Mouse (Mus musculus): ENCODE data around the gene Myod1. TPM values are rescaled to one million over a fixed set of nuclear protein-coding genes. Genes with fewer than 3 reads are reported as not detected.

Gene Myod1
- total and polyA plus RNA-seq, 3 experiments, result not detected

- DNase-seq, result peak; percentile 44 to 52
- H3K27ac ChIP-seq, result no peak overlapping the region
- no peaks in the 10 kb centered on the region for H3K79me2 ChIP-seq (replicated peaks; ENCODE audit: control insufficient read depth, insufficient read depth, low read length)
- 9% methylated on average over 16 of the region's 16 CpGs for WGBS
- no peaks in the 10 kb centered on the region for H3K36me3 ChIP-seq (ENCODE audit: control insufficient read depth, insufficient read depth, low read length)
- H3K27me3 ChIP-seq (ENCODE audit: control insufficient read depth, insufficient read depth, low read length), result peaks cover 6% of the 10 kb centered on the region
- H3K4me3 ChIP-seq, result no peak overlapping the region
- no peak for TF ChIP-seq POLR2A (IDR thresholded peaks at IDR 0.05; ENCODE audit: insufficient read depth, low read depth, low read length)
- peak; percentile 67 for TF ChIP-seq CTCF (IDR thresholded peaks at IDR 0.05)
- intact Hi-C loops (cut with DNase I), result loop anchor here (2.0 kb wide), 1 partner anchor 98 kb away; no protein-coding TSS in a partner anchor
- H3K9ac ChIP-seq (ENCODE audit: low read depth, low read length), result no peak overlapping the region
- H3K4me1 ChIP-seq (ENCODE audit: control insufficient read depth, insufficient read depth, low read length), result no peaks in the 10 kb centered on the region
Observed at GRCm38 (mm10) chr7:46378983-46379382, 2.7 kb downstream of the Myod1 start.

GRCm38 (mm10) chr7:46380625-46381024 is 4.4 kb downstream of the Myod1 start:
- Histone ChIP-seq H3K36me3 (ENCODE audit: control insufficient read depth, insufficient read depth, low read length) (no peaks in the 10 kb centered on the region), H3K27me3 (ENCODE audit: control insufficient read depth, insufficient read depth, low read length) (peaks cover 6% of the 10 kb centered on the region), H3K9ac (ENCODE audit: low read depth, low read length) (no peak overlapping the region), H3K27ac (no peak overlapping the region), H3K79me2 (replicated peaks; ENCODE audit: control insufficient read depth, insufficient read depth, low read length) (no peaks in the 10 kb centered on the region), H3K4me3 (no peak overlapping the region), H3K4me1 (ENCODE audit: control insufficient read depth, insufficient read depth, low read length) (no peaks in the 10 kb centered on the region)
- TF ChIP-seq EP300 (IDR thresholded peaks at IDR 0.05; ENCODE audit: insufficient read depth, low read depth, low read length) (no peak), CTCF (IDR thresholded peaks at IDR 0.05) (peak; percentile 32)
- intact Hi-C loops (cut with DNase I), result no loop called here
- DNase-seq, result no peak
- WGBS, result 58% methylated on average over 9 of the region's 9 CpGs

GRCm38 (mm10) chr7:46387430-46387829 is 11.2 kb downstream of the Myod1 start:
- no peaks in the 10 kb centered on the region for H3K27me3 ChIP-seq (ENCODE audit: control insufficient read depth, insufficient read depth, low read length)
- no peak overlapping the region for H3K9ac ChIP-seq (ENCODE audit: low read depth, low read length)
- no peaks in the 10 kb centered on the region for H3K36me3 ChIP-seq (ENCODE audit: control insufficient read depth, insufficient read depth, low read length)
- H3K27ac ChIP-seq, result no peak overlapping the region
- H3K79me2 ChIP-seq (replicated peaks; ENCODE audit: control insufficient read depth, insufficient read depth, low read length), result no peaks in the 10 kb centered on the region
- H3K4me3 ChIP-seq, result no peak overlapping the region
- TF ChIP-seq CTCF (IDR thresholded peaks at IDR 0.05) (no peak), POLR2A (IDR thresholded peaks at IDR 0.05; ENCODE audit: insufficient read depth, low read depth, low read length) (no peak), EP300 (IDR thresholded peaks at IDR 0.05; ENCODE audit: insufficient read depth, low read depth, low read length) (no peak)
- H3K4me1 ChIP-seq (ENCODE audit: control insufficient read depth, insufficient read depth, low read length), result no peaks in the 10 kb centered on the region
- DNase-seq, result no peak
- 75% methylated on average over 3 of the region's 3 CpGs for WGBS
- intact Hi-C loops (cut with DNase I), result no loop called here

- H3K79me2 ChIP-seq (replicated peaks; ENCODE audit: control insufficient read depth, insufficient read depth, low read length), result no peaks in the 10 kb centered on the region
- H3K9ac ChIP-seq (ENCODE audit: low read depth, low read length), result no peak overlapping the region
- DNase-seq, result no peak
- TF ChIP-seq POLR2A (IDR thresholded peaks at IDR 0.05; ENCODE audit: insufficient read depth, low read depth, low read length) (no peak), EP300 (IDR thresholded peaks at IDR 0.05; ENCODE audit: insufficient read depth, low read depth, low read length) (no peak)
- H3K27ac ChIP-seq, result no peak overlapping the region
- H3K4me3 ChIP-seq, result no peak overlapping the region
- intact Hi-C loops (cut with DNase I), result loop anchor here (10.0 kb wide), 1 partner anchor 325 kb away; the partner anchor contains the start of genes Saa3 and Saal1
- H3K4me1 ChIP-seq (ENCODE audit: control insufficient read depth, insufficient read depth, low read length), result no peaks in the 10 kb centered on the region
- WGBS, result 73% methylated on average over 10 of the region's 10 CpGs
- peaks cover 3% of the 10 kb centered on the region; the same call in 1 of the 2 replicates for H3K27me3 ChIP-seq (ENCODE audit: control insufficient read depth, insufficient read depth, low read length)
- no peaks in the 10 kb centered on the region for H3K36me3 ChIP-seq (ENCODE audit: control insufficient read depth, insufficient read depth, low read length)
Observed at GRCm38 (mm10) chr7:46389456-46390085, 13.3 kb downstream of the Myod1 start.

GRCm38 (mm10) chr7:46390226-46390625 is 14.0 kb downstream of the Myod1 start:
- H3K79me2 ChIP-seq (replicated peaks; ENCODE audit: control insufficient read depth, insufficient read depth, low read length), result no peaks in the 10 kb centered on the region
- TF ChIP-seq POLR2A (IDR thresholded peaks at IDR 0.05; ENCODE audit: insufficient read depth, low read depth, low read length), result no peak
- no peak for TF ChIP-seq EP300 (IDR thresholded peaks at IDR 0.05; ENCODE audit: insufficient read depth, low read depth, low read length)
- no peak for TF ChIP-seq CTCF (IDR thresholded peaks at IDR 0.05)
- H3K9ac ChIP-seq (ENCODE audit: low read depth, low read length), result no peak overlapping the region
- 42% methylated on average over 4 of the region's 4 CpGs for WGBS
- peaks cover 3% of the 10 kb centered on the region for H3K27me3 ChIP-seq (ENCODE audit: control insufficient read depth, insufficient read depth, low read length)
- no peak overlapping the region for H3K4me3 ChIP-seq
- H3K36me3 ChIP-seq (ENCODE audit: control insufficient read depth, insufficient read depth, low read length), result no peaks in the 10 kb centered on the region
- DNase-seq, result no peak
- H3K4me1 ChIP-seq (ENCODE audit: control insufficient read depth, insufficient read depth, low read length), result no peaks in the 10 kb centered on the region
- intact Hi-C loops (cut with DNase I), result loop anchor here (10.0 kb wide), 1 partner anchor 325 kb away; the partner anchor contains the start of genes Saa3 and Saal1
- H3K27ac ChIP-seq, result no peak overlapping the region

- H3K36me3 ChIP-seq (ENCODE audit: control insufficient read depth, insufficient read depth, low read length), result no peaks in the 10 kb centered on the region
- intact Hi-C loops (cut with DNase I), result loop anchor here (10.0 kb wide), 1 partner anchor 323 kb away; the partner anchor contains the start of genes Saa3 and Saal1
- no peak overlapping the region for H3K27ac ChIP-seq
- H3K4me1 ChIP-seq (ENCODE audit: control insufficient read depth, insufficient read depth, low read length), result no peaks in the 10 kb centered on the region
- WGBS, result 35% methylated on average over 5 of the region's 5 CpGs
- H3K9ac ChIP-seq (ENCODE audit: low read depth, low read length), result no peak overlapping the region
- no peak overlapping the region for H3K4me3 ChIP-seq
- TF ChIP-seq CTCF (IDR thresholded peaks at IDR 0.05) (no peak), POLR2A (IDR thresholded peaks at IDR 0.05; ENCODE audit: insufficient read depth, low read depth, low read length) (no peak), EP300 (IDR thresholded peaks at IDR 0.05; ENCODE audit: insufficient read depth, low read depth, low read length) (no peak)
- no peaks in the 10 kb centered on the region for H3K79me2 ChIP-seq (replicated peaks; ENCODE audit: control insufficient read depth, insufficient read depth, low read length)
- peaks cover 5% of the 10 kb centered on the region for H3K27me3 ChIP-seq (ENCODE audit: control insufficient read depth, insufficient read depth, low read length)
- DNase-seq, result no peak
Observed at GRCm38 (mm10) chr7:46391701-46392100, 15.4 kb downstream of the Myod1 start.
